Mouse (Mus musculus) erythroblast, embryonic 14.5 days (primary cell): ENCODE measurements around the gene Cep78. TPM values are rescaled to one million over a fixed set of nuclear protein-coding genes. Genes with fewer than 3 reads are reported as not detected.

ENCODE experiments used
- H3K27me3 ChIP-seq: 2 replicates; pipeline ENCODE4 v1.6.1; 2012; ENCODE audit warnings: inconsistent platforms; ENCODE audit not compliant: control insufficient read depth
- H3K36me3 ChIP-seq: 2 replicates; pipeline ENCODE4 v1.6.1; 2012; ENCODE audit warnings: mild to moderate bottlenecking, inconsistent platforms; ENCODE audit not compliant: control insufficient read depth
- H3K4me1 ChIP-seq: 2 replicates; pipeline ENCODE4 v1.6.1; 2012; ENCODE audit warnings: inconsistent platforms; ENCODE audit not compliant: control insufficient read depth
- H3K4me3 ChIP-seq: replicated peaks from 2 replicates; pipeline ENCODE3; 2012; ENCODE audit warnings: moderate library complexity, mild to moderate bottlenecking, inconsistent platforms
- H3K9me3 ChIP-seq: 2 replicates; pipeline ENCODE4 v1.6.1; 2012; ENCODE audit warnings: low read length, inconsistent platforms, mixed read lengths; ENCODE audit not compliant: control insufficient read depth
- GATA1 ChIP-seq: IDR thresholded peaks from 2 replicates; pipeline ENCODE4 v1.6.1; 2012; ENCODE audit warnings: low read length, inconsistent platforms, mixed read lengths
- TAL1 ChIP-seq: IDR thresholded peaks from 3 replicates; pipeline ENCODE4 v1.6.1; 2012; ENCODE audit warnings: low read length, inconsistent platforms, mixed read lengths
- polyA plus RNA-seq: library from polyadenylated mRNA; stranded (reverse); fragments of >175 nt; gene quantifications from 2 replicates; pipeline ENCODE4 v1.2.3, GENCODE M21; 2012

Gene Cep78
- polyA plus RNA-seq, 1 experiment: 0.15 TPM

GRCm38 (mm10) chr19:15948426-15948825 is 36.4 kb downstream of the Cep78 start:
- no peaks in the 10 kb centered on the region for H3K9me3 ChIP-seq
- TF ChIP-seq GATA1: no peak
- no peaks in the 10 kb centered on the region for H3K36me3 ChIP-seq
- no peaks in the 10 kb centered on the region for H3K4me1 ChIP-seq
- no peaks in the 10 kb centered on the region for H3K27me3 ChIP-seq
- no peak overlapping the region for H3K4me3 ChIP-seq

DNA sequence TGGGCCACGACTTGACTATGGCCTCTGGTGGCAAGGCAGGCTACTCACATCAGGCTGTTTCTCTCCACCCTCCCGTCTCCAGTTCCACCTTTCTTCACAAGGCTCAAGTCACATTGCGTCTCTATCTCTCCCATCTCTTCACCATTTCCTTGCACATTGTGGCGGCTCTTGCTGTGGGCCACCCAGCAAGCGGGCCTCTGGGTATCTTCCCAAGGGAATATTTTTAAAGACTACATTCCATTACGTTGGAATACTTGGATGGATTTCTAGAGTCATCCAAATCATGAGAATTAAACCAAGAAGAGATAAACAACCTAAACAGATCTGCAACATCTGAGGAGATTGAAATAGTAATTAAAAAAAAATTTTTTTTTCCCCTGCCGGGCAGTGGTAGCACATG is 37.6 kb downstream of the Cep78 start, which contains the start of gene Psat1:
Gene Psat1 (minus strand): TSS at position 101 of the 400 bp plus-strand sequence.
- no peaks in the 10 kb centered on the region for H3K4me1 ChIP-seq
- H3K4me3 ChIP-seq: no peak within 1 kb of the TSS
- H3K9me3 ChIP-seq: no peaks in the 10 kb centered on the region
- no peaks in the 10 kb centered on the region for H3K27me3 ChIP-seq
- no peaks in the 10 kb centered on the region for H3K36me3 ChIP-seq
- TF ChIP-seq TAL1 (no peak), GATA1 (no peak)

GRCm38 (mm10) chr19:15946663-15947062 is 38.1 kb downstream of the Cep78 start:
- Histone ChIP-seq H3K36me3 (no peaks in the 10 kb centered on the region), H3K4me3 (no peak overlapping the region), H3K9me3 (no peaks in the 10 kb centered on the region), H3K4me1 (no peaks in the 10 kb centered on the region), H3K27me3 (no peaks in the 10 kb centered on the region)
- TF ChIP-seq GATA1 (no peak), TAL1 (no peak)

DNA sequence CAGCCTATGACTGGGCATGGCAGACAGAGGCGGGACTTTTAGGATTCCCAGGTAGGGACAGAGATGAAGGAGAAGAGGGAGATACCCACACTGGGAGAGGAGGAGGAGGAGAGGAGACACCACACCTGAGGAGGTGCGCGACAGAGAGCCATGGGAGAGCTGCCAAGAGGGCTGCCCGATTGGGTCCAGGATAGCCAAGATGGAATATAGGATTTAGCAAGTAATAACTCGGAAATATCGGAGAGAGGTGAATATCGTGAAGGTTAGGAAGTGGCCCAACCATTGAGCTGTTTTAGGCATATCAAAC is 41.7 kb downstream of the Cep78 start:
- no peak for TF ChIP-seq TAL1
- TF ChIP-seq GATA1: no peak
- no peak overlapping the region for H3K4me3 ChIP-seq
- H3K4me1 ChIP-seq: no peaks in the 10 kb centered on the region
- H3K9me3 ChIP-seq: no peaks in the 10 kb centered on the region
- no peaks in the 10 kb centered on the region for H3K27me3 ChIP-seq
- H3K36me3 ChIP-seq: no peaks in the 10 kb centered on the region

- no peak for TF ChIP-seq TAL1
- TF ChIP-seq GATA1: no peak
- H3K27me3 ChIP-seq: no peaks in the 10 kb centered on the region
- no peak overlapping the region for H3K4me3 ChIP-seq
- no peaks in the 10 kb centered on the region for H3K9me3 ChIP-seq
- H3K4me1 ChIP-seq: no peaks in the 10 kb centered on the region
- H3K36me3 ChIP-seq: no peaks in the 10 kb centered on the region
These were observed 42.2 kb downstream of the Cep78 start for GRCm38 (mm10) chr19:15942421-15943116.

DNA sequence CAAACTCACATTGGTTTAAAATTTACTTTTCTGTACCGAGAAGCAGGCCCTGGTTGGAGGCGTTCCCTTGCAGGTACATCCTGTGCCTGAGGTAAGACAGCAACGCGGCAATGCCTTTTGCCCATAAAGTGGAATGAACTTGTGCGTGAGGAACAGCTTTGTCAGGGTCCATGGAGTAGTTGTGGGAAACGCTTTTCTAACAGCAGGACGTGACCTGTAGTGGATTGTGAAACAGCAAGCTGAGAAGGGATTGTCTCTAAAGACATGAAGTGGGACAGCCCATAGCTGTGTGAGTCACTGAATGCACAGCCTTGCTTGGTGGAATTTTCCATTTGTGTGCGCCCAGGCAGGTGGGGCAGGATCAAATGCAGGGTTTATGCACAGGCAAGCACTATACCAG is 43.4 kb downstream of the Cep78 start:
- TF ChIP-seq GATA1: no peak
- no peak for TF ChIP-seq TAL1
- H3K9me3 ChIP-seq: no peaks in the 10 kb centered on the region
- no peaks in the 10 kb centered on the region for H3K36me3 ChIP-seq
- H3K4me1 ChIP-seq: no peaks in the 10 kb centered on the region
- H3K27me3 ChIP-seq: no peaks in the 10 kb centered on the region
- H3K4me3 ChIP-seq: no peak overlapping the region

DNA sequence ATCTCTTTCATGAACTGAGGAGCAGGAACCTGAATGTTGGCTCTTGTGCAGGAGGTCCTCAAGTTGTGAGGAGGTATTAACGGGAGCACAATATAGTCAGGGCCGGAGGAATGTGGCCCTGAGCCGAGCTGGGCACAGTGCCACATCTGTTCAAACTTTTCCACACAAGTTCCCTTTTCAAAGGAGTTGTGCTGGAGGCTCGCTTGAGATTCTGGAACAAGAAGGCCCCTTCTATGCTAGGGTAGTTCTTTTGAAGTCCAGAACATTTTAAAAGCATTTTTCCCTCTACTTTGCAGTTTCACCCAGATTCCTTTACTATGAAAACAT is 59.1 kb downstream of the Cep78 start:
- Histone ChIP-seq H3K4me3 (peak overlapping the region; percentile 89), H3K36me3 (peaks cover 5% of the 10 kb centered on the region), H3K4me1 (peaks cover 35% of the 10 kb centered on the region), H3K27me3 (no peaks in the 10 kb centered on the region), H3K9me3 (no peaks in the 10 kb centered on the region)
- TF ChIP-seq TAL1 (no peak), GATA1 (no peak)

DNA sequence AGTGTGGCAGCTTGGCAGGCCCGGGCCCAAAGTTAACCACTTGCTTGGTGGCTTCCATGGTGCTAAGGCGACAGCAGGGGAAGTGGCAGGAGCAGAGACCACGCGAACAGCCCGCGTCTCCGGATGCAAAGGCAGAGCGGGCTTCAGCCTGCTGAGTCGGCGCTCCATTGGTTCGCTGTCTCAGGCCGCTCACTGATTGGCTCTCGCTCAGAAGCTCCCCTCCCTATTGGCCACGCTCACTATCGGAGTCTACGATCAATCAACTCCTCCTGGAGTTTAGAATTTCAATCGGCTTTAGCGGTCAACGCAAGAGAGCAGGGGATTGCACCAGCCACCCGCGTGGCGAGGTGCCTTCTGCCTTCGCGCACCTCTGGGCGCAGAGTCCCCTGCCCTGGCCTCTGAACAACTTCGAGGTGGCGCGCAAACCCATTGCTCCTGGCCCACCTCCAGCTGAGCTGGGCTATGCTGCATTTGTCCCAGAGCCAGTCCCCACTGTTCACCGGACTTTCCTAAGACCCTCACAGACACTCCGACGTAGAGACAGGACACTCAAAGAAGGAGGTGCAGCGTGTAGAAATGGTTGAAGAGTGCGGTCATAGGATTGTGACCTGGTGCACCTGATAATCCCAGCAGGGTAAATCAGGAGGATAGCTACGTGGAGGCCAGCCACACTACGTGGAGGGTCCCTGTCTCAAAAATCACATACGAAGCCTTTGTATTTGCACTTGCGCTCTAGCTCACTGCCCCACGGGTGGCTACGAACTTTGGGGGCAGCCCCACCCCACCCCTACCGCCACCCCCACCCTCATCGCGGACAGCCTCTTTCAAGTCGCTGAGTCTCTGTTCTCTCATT is 59.7 kb downstream of the Cep78 start:
- H3K27me3 ChIP-seq: no peaks in the 10 kb centered on the region
- TF ChIP-seq GATA1 (peak; percentile 93), TAL1 (no peak)
- peak overlapping the region; percentile 89 for H3K4me3 ChIP-seq
- H3K9me3 ChIP-seq: no peaks in the 10 kb centered on the region
- peaks cover 35% of the 10 kb centered on the region for H3K4me1 ChIP-seq
- H3K36me3 ChIP-seq: peaks cover 10% of the 10 kb centered on the region

DNA sequence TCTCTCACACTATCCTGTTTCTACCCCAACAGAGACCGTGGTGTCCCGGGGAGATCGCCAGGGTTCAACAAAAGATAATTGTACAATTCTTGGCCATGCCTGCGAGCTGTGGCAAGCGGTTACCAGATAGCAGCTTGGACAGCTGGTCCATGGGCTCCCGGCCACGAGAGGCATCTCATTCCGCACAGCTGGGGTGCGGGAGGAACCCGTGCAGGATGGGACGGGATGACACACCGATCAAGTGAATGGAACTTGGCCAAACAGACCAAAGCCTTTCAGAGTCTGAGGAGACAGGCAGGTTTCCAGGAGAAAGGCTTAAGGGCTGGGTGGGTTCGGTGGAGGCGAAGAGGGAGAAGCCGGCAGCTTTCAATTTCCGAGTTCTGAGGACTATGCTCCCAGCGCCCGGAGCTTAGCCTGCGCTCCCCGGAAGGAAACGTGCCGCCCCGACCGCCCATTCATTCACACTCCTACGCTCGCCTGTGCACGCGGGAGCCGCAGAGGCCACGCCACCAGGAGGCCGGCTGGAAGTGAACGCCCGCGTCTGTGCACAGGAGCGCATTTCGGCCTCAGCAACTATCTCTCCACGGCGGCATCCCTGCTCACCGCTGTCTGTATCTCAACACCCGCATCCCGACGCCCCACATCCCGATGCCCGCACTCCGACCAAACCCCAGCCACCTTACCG is 60.5 kb downstream of the Cep78 start:
- H3K27me3 ChIP-seq: no peaks in the 10 kb centered on the region
- peaks cover 17% of the 10 kb centered on the region for H3K36me3 ChIP-seq
- TF ChIP-seq GATA1 (no peak), TAL1 (no peak)
- H3K9me3 ChIP-seq: no peaks in the 10 kb centered on the region
- peak overlapping the region; percentile 89 for H3K4me3 ChIP-seq
- peaks cover 35% of the 10 kb centered on the region for H3K4me1 ChIP-seq
